Comparison of ENCODE assay signal across 8 mouse cellular contexts in the genomic region with DNA sequence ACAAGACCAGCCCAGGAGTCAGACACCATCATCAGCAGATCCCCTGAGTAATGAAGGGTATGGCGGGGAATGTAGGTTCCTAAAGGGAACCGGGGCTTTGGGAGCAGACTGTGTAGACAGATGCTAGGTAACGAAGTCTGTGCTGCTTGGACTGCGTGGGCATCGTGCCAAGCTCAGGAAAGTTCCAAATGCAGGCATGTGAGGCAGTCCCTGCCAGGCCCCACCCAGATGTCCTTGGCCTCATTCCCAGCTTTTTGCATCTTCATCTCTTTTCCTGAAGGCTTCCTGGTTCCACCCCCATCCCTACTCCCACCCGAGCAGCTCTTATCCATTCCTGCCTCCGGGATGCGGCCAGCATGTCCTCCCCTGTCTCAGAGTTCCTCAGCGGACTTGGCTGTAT. TPM values are rescaled to one million over a fixed set of nuclear protein-coding genes. Genes with fewer than 3 reads are reported as not detected.
DNase-seq lines count a peak whose midpoint lies in the region; ATAC-seq and TF ChIP-seq lines count a peak whose summit lies in the region.

No protein-coding gene starts in this region.

- TF ChIP-seq CTCF in gastrocnemius, adult 2 months (IDR thresholded peaks at IDR 0.05) = no peak

- peak; percentile 89 for DNase-seq in heart, adult 18-20 months
- peak; percentile 79 for DNase-seq in cerebellum, adult 9-10 months
- peak; percentile 82 for DNase-seq in gastrocnemius, adult 2 months
- peak; percentile 63 to 72 for DNase-seq in kidney, adult 8-10 months
- peak; percentile 89 to 96 for DNase-seq in left cerebral cortex, postnatal 25 days (ENCODE audit: low spot score in 2 of 2)
- DNase-seq in right cerebral cortex, adult 2 months (ENCODE audit: low spot score in 2 of 2) = peak; percentile 93
- no peak for DNase-seq in embryo, embryonic 10.5 days (ENCODE audit: low spot score)

- H3K4me3 ChIP-seq in heart, embryonic 11.5 days (ENCODE audit: low read depth, low read length) = no peak overlapping the region
- H3K4me3 ChIP-seq in gastrocnemius, adult 2 months = peak overlapping the region; percentile 19; the same call in 1 of the 2 replicates

- WGBS in heart, embryonic 11.5 days (ENCODE audit: insufficient replicate concordance) = 54% methylated on average over 9 of the region's 9 CpGs

- H3K4me1 ChIP-seq in heart, embryonic 11.5 days (ENCODE audit: control insufficient read depth, insufficient read depth, low read length) = peaks cover 11% of the 10 kb centered on the region

- peaks cover 20% of the 10 kb centered on the region for H3K27me3 ChIP-seq in heart, embryonic 11.5 days (ENCODE audit: control insufficient read depth, insufficient read depth, low read length)

- intact Hi-C loops in gastrocnemius, adult 2 months (cut with DNase I) = no loop called here
- intact Hi-C loops in left cerebral cortex, postnatal 25 days (cut with DNase I) = loop anchor here (1.0 kb wide), 2 partner anchors 19 to 30 kb away; no protein-coding TSS in a partner anchor

- no peak overlapping the region for H3K27ac ChIP-seq in heart, embryonic 11.5 days (ENCODE audit: low read depth, low read length)
- H3K27ac ChIP-seq in gastrocnemius, adult 2 months = peak overlapping the region; percentile 10; the same call in 1 of the 2 replicates

- H3K36me3 ChIP-seq in heart, embryonic 11.5 days (ENCODE audit: control insufficient read depth, insufficient read depth, low read length) = no peaks in the 10 kb centered on the region

- H3K9me3 ChIP-seq in heart, embryonic 11.5 days (replicated peaks; ENCODE audit: control insufficient read depth, low read length) = no peaks in the 10 kb centered on the region

- H3K4me2 ChIP-seq in heart, embryonic 11.5 days = no peak overlapping the region

- no peak; the same call in 1 of the 2 replicates for ATAC-seq in heart, embryonic 11.5 days (replicated peaks; ENCODE audit: insufficient number of reproducible peaks, low FRiP score, low TSS enrichment)

- H3K9ac ChIP-seq in heart, embryonic 11.5 days (ENCODE audit: low read depth, low read length) = no peak overlapping the region

RNA-seq across cellular contexts. Expression of a gene that starts 6.5 kb away (rescaled TPM):
- total RNA-seq in heart, adult 18-20 months (2021) = 10 to 100 TPM; 72.3 to 73.8 TPM
- 16.7 and 17.6 TPM in 2 replicates for polyA plus RNA-seq in heart, embryonic 11.5 days (2014; fragmentation: Nextera tagmentation; extraction: Ambion mirVana)
- total RNA-seq in gastrocnemius, adult 2 months (2021) = 10 to 100 TPM; 13.6 to 21.9 TPM
- total RNA-seq in left cerebral cortex, postnatal 25 days (2021) = 10 to 100 TPM; 75.6 to 82.4 TPM
